Mouse (Mus musculus): ENCODE measurements at regions not wholly inside any gene's neighbourhood (a gene's known extent, or its start where the extent isn't known, plus 50 kb on each side); places are given as distances from the start of the nearest gene placed in this dataset.

GRCm38 (mm10) chr5:149843310-149843709 is 165.3 kb downstream of the B3glct start:
- 64% methylated on average over 7 of the region's 7 CpGs for WGBS
- no peaks in the 10 kb centered on the region for H3K4me1 ChIP-seq (ENCODE audit: control insufficient read depth, insufficient read depth, insufficient read length)
- H3K4me3 ChIP-seq (ENCODE audit: extremely low read depth, insufficient read depth, insufficient read length), result no peak overlapping the region
- no peaks in the 10 kb centered on the region for H3K27me3 ChIP-seq (ENCODE audit: control insufficient read depth, insufficient read depth, low read length)
- no peak overlapping the region for H3K27ac ChIP-seq (ENCODE audit: insufficient read depth, low read length)
- TF ChIP-seq POLR2A (IDR thresholded peaks at IDR 0.05; ENCODE audit: low read depth, low read length) (no peak), CTCF (IDR thresholded peaks at IDR 0.05; ENCODE audit: extremely low read depth, insufficient read depth, insufficient read length, insufficient replicate concordance) (no peak)
- no peaks in the 10 kb centered on the region for H3K36me3 ChIP-seq (ENCODE audit: control insufficient read depth, insufficient read depth, low read length)
- DNase-seq (ENCODE audit: low read depth in 1 of 2, low spot score in 2 of 2), result no peak

- Histone ChIP-seq H3K27ac (ENCODE audit: insufficient read depth, low read length) (no peak overlapping the region), H3K4me3 (ENCODE audit: extremely low read depth, insufficient read depth, insufficient read length) (no peak overlapping the region), H3K4me1 (ENCODE audit: control insufficient read depth, insufficient read depth, insufficient read length) (no peaks in the 10 kb centered on the region), H3K27me3 (ENCODE audit: control insufficient read depth, insufficient read depth, low read length) (no peaks in the 10 kb centered on the region), H3K36me3 (ENCODE audit: control insufficient read depth, insufficient read depth, low read length) (no peaks in the 10 kb centered on the region)
- DNase-seq (ENCODE audit: low read depth in 1 of 2, low spot score in 2 of 2), result no peak
- no peak for TF ChIP-seq POLR2A (IDR thresholded peaks at IDR 0.05; ENCODE audit: low read depth, low read length)
- 87% methylated on average over 8 of the region's 8 CpGs for WGBS
Observed at GRCm38 (mm10) chr5:149845256-149845655, 167.2 kb downstream of the B3glct start.

- Histone ChIP-seq H3K4me3 (ENCODE audit: extremely low read depth, insufficient read depth, insufficient read length) (no peak overlapping the region), H3K4me1 (ENCODE audit: control insufficient read depth, insufficient read depth, insufficient read length) (no peaks in the 10 kb centered on the region; the same call in 1 of the 2 replicates), H3K27ac (ENCODE audit: insufficient read depth, low read length) (no peak overlapping the region), H3K27me3 (ENCODE audit: control insufficient read depth, insufficient read depth, low read length) (no peaks in the 10 kb centered on the region), H3K36me3 (ENCODE audit: control insufficient read depth, insufficient read depth, low read length) (no peaks in the 10 kb centered on the region)
- 85% methylated on average over 3 of the region's 3 CpGs for WGBS
- DNase-seq (ENCODE audit: low read depth in 1 of 2, low spot score in 2 of 2), result no peak
- no peak for TF ChIP-seq POLR2A (IDR thresholded peaks at IDR 0.05; ENCODE audit: low read depth, low read length)
- TF ChIP-seq CTCF (IDR thresholded peaks at IDR 0.05; ENCODE audit: extremely low read depth, insufficient read depth, insufficient read length, insufficient replicate concordance), result no peak
Observed at GRCm38 (mm10) chr5:149848465-149848864, 170.0 kb upstream of the Rxfp2 start.

GRCm38 (mm10) chr5:149851011-149851410 is 167.5 kb upstream of the Rxfp2 start:
- TF ChIP-seq CTCF (IDR thresholded peaks at IDR 0.05; ENCODE audit: extremely low read depth, insufficient read depth, insufficient read length, insufficient replicate concordance) (peak; percentile 37; the same call in 1 of the 2 replicates), POLR2A (IDR thresholded peaks at IDR 0.05; ENCODE audit: low read depth, low read length) (no peak)
- H3K4me1 ChIP-seq (ENCODE audit: control insufficient read depth, insufficient read depth, insufficient read length), result no peaks in the 10 kb centered on the region; the same call in 1 of the 2 replicates
- peak in 1 of 2 experiments; percentile 36 for DNase-seq (ENCODE audit: low read depth in 1 of 2, low spot score in 2 of 2)
- 14% methylated on average over 9 of the region's 9 CpGs for WGBS
- H3K4me3 ChIP-seq (ENCODE audit: extremely low read depth, insufficient read depth, insufficient read length), result no peak overlapping the region
- no peaks in the 10 kb centered on the region for H3K27me3 ChIP-seq (ENCODE audit: control insufficient read depth, insufficient read depth, low read length)
- no peaks in the 10 kb centered on the region for H3K36me3 ChIP-seq (ENCODE audit: control insufficient read depth, insufficient read depth, low read length)
- H3K27ac ChIP-seq (ENCODE audit: insufficient read depth, low read length), result no peak overlapping the region

GRCm38 (mm10) chr5:149852516-149852915 is 166.0 kb upstream of the Rxfp2 start:
- DNase-seq (ENCODE audit: low read depth in 1 of 2, low spot score in 2 of 2), result no peak
- 4% methylated on average over 16 of the region's 16 CpGs for WGBS

GRCm38 (mm10) chr5:149856101-149856500 is 162.4 kb upstream of the Rxfp2 start:
- WGBS, result 88% methylated on average over 1 of the region's 1 CpGs
- no peaks in the 10 kb centered on the region for H3K27me3 ChIP-seq (ENCODE audit: control insufficient read depth, insufficient read depth, low read length)
- no peaks in the 10 kb centered on the region; the same call in 1 of the 2 replicates for H3K4me1 ChIP-seq (ENCODE audit: control insufficient read depth, insufficient read depth, insufficient read length)
- TF ChIP-seq CTCF (IDR thresholded peaks at IDR 0.05; ENCODE audit: extremely low read depth, insufficient read depth, insufficient read length, insufficient replicate concordance) (no peak), POLR2A (IDR thresholded peaks at IDR 0.05; ENCODE audit: low read depth, low read length) (no peak)
- no peak overlapping the region for H3K27ac ChIP-seq (ENCODE audit: insufficient read depth, low read length)
- H3K36me3 ChIP-seq (ENCODE audit: control insufficient read depth, insufficient read depth, low read length), result no peaks in the 10 kb centered on the region
- no peak for DNase-seq (ENCODE audit: low read depth in 1 of 2, low spot score in 2 of 2)
- H3K4me3 ChIP-seq (ENCODE audit: extremely low read depth, insufficient read depth, insufficient read length), result no peak overlapping the region

More at GRCm38 (mm10) chr5:149852516-149852915, 166.0 kb upstream of the Rxfp2 start:
- Histone ChIP-seq H3K4me1 (ENCODE audit: control insufficient read depth, insufficient read depth, insufficient read length) (no peaks in the 10 kb centered on the region; the same call in 1 of the 2 replicates), H3K27ac (ENCODE audit: insufficient read depth, low read length) (no peak overlapping the region), H3K27me3 (ENCODE audit: control insufficient read depth, insufficient read depth, low read length) (no peaks in the 10 kb centered on the region), H3K4me3 (ENCODE audit: extremely low read depth, insufficient read depth, insufficient read length) (peak overlapping the region; percentile 35; the same call in 1 of the 2 replicates), H3K36me3 (ENCODE audit: control insufficient read depth, insufficient read depth, low read length) (no peaks in the 10 kb centered on the region)
- TF ChIP-seq POLR2A (IDR thresholded peaks at IDR 0.05; ENCODE audit: low read depth, low read length), result no peak
- no peak for TF ChIP-seq CTCF (IDR thresholded peaks at IDR 0.05; ENCODE audit: extremely low read depth, insufficient read depth, insufficient read length, insufficient replicate concordance)

- TF ChIP-seq POLR2A (IDR thresholded peaks at IDR 0.05; ENCODE audit: low read depth, low read length), result no peak
- TF ChIP-seq CTCF (IDR thresholded peaks at IDR 0.05; ENCODE audit: extremely low read depth, insufficient read depth, insufficient read length, insufficient replicate concordance), result no peak
- Histone ChIP-seq H3K27me3 (ENCODE audit: control insufficient read depth, insufficient read depth, low read length) (no peaks in the 10 kb centered on the region), H3K4me3 (ENCODE audit: extremely low read depth, insufficient read depth, insufficient read length) (no peak overlapping the region), H3K36me3 (ENCODE audit: control insufficient read depth, insufficient read depth, low read length) (no peaks in the 10 kb centered on the region), H3K27ac (ENCODE audit: insufficient read depth, low read length) (no peak overlapping the region), H3K4me1 (ENCODE audit: control insufficient read depth, insufficient read depth, insufficient read length) (no peaks in the 10 kb centered on the region; the same call in 1 of the 2 replicates)
- 70% methylated on average over 1 of the region's 1 CpGs for WGBS
- no peak for DNase-seq (ENCODE audit: low read depth in 1 of 2, low spot score in 2 of 2)
Observed at GRCm38 (mm10) chr5:149857019-149857418, 161.5 kb upstream of the Rxfp2 start.
